Mouse (Mus musculus): ENCODE measurements around the gene Csn1s2b.
"Not testable (repeated sequence)": the region's sequence is repeated elsewhere in the genome, so short reads cannot be mapped to it uniquely, and the experiment has no call there.

The Csn1s2b gene

GRCm38 (mm10) chr5:87807782-87808181 lies at the start of gene Csn1s2b:
Gene Csn1s2b, plus strand, starts transcription at chr5:87808082.
- DNase-seq (ENCODE audit: low spot score): no peak

GRCm38 (mm10) chr5:87764546-87764945 lies 43.3 kb upstream of the Csn1s2b start:
- no peak for DNase-seq (ENCODE audit: low spot score)

GRCm38 (mm10) chr5:87772151-87772550 lies 35.7 kb upstream of the Csn1s2b start:
- DNase-seq (ENCODE audit: low spot score): not testable (repeated sequence)

GRCm38 (mm10) chr5:87774267-87774666 lies 33.6 kb upstream of the Csn1s2b start, which contains the start of gene Csn1s2a:
Gene Csn1s2a, plus strand, starts transcription at chr5:87774567.
- no peak for DNase-seq (ENCODE audit: low spot score)

GRCm38 (mm10) chr5:87782731-87783130 lies 25.2 kb upstream of the Csn1s2b start:
- no peak for DNase-seq (ENCODE audit: low spot score)

GRCm38 (mm10) chr5:87809253-87809652 lies 1.4 kb downstream of the Csn1s2b start:
- DNase-seq (ENCODE audit: low spot score): no peak

- no peak for DNase-seq (ENCODE audit: low spot score)
These were observed 17.5 kb downstream of the Csn1s2b start, which contains the start of gene Prr27 for GRCm38 (mm10) chr5:87825386-87825785. Gene Prr27, plus strand, starts transcription at chr5:87825686.

- no peak for DNase-seq (ENCODE audit: low spot score)
These were observed 47.3 kb downstream of the Csn1s2b start for GRCm38 (mm10) chr5:87855136-87855716.

GRCm38 (mm10) chr5:87870084-87870483 lies 62.2 kb downstream of the Csn1s2b start:
- no peak for DNase-seq (ENCODE audit: low spot score)

- no peak for DNase-seq (ENCODE audit: low spot score)
These were observed 63.5 kb downstream of the Csn1s2b start for GRCm38 (mm10) chr5:87871423-87871822.
